8 mouse cellular contexts compared by ENCODE assay signal in genomic region chr15:98928598-98929240, GRCm38 (mm10). TPM values are rescaled to one million over a fixed set of nuclear protein-coding genes. Genes with fewer than 3 reads are reported as not detected.
A peak's percentile ranks its signal among the peaks of the same experiment; 100 is the strongest.
DNase-seq lines count a peak whose midpoint lies in the region; ATAC-seq and TF ChIP-seq lines count a peak whose summit lies in the region.

No protein-coding gene starts in this region.

- WGBS in forebrain, embryonic 15.5 days, result 13% methylated on average over 13 of the region's 13 CpGs
- 15% methylated on average over 13 of the region's 13 CpGs for WGBS in lung, adult 2 months
- 17% methylated on average over 13 of the region's 13 CpGs for WGBS in neural tube, embryonic 15.5 days

- no peak overlapping the region for H3K4me2 ChIP-seq in forebrain, embryonic 15.5 days (replicated peaks)
- H3K4me2 ChIP-seq in neural tube, embryonic 15.5 days, result peak overlapping the region; percentile 22; the same call in 1 of the 2 replicates

- 0 out of 2 replicates have a peak, but pooled peaks have one; percentile 49 for ATAC-seq in forebrain, embryonic 15.5 days (replicated peaks)
- peak; percentile 54 for ATAC-seq in neural tube, embryonic 15.5 days (ENCODE audit: low FRiP score)

- H3K36me3 ChIP-seq in forebrain, embryonic 15.5 days, result peaks cover 11% of the 10 kb centered on the region
- peaks cover 3% of the 10 kb centered on the region; the same call in 1 of the 2 replicates for H3K36me3 ChIP-seq in neural tube, embryonic 15.5 days

- H3K27me3 ChIP-seq in forebrain, embryonic 15.5 days, result no peaks in the 10 kb centered on the region
- no peaks in the 10 kb centered on the region for H3K27me3 ChIP-seq in neural tube, embryonic 15.5 days (replicated peaks)

- TF ChIP-seq POLR2A in lung, adult 2 months (IDR thresholded peaks at IDR 0.05; ENCODE audit: borderline replicate concordance, extremely low read depth, low read depth, low read length), result no peak

- no peak overlapping the region for H3K4me3 ChIP-seq in forebrain, embryonic 15.5 days
- no peak overlapping the region for H3K4me3 ChIP-seq in lung, adult 2 months (replicated peaks; ENCODE audit: extremely low read depth, low read depth, low read length)
- H3K4me3 ChIP-seq in neural tube, embryonic 15.5 days (replicated peaks), result no peak overlapping the region

- H3K4me1 ChIP-seq in forebrain, embryonic 15.5 days, result peaks cover 21% of the 10 kb centered on the region
- peaks cover 6% of the 10 kb centered on the region for H3K4me1 ChIP-seq in lung, adult 2 months (ENCODE audit: control insufficient read depth, insufficient read depth, low read length)
- peaks cover 25% of the 10 kb centered on the region for H3K4me1 ChIP-seq in neural tube, embryonic 15.5 days

- H3K9me3 ChIP-seq in forebrain, embryonic 15.5 days, result no peaks in the 10 kb centered on the region
- H3K9me3 ChIP-seq in neural tube, embryonic 15.5 days (replicated peaks), result no peaks in the 10 kb centered on the region

- intact Hi-C loops in heart, postnatal 25 days (cut with DNase I), result loop anchor here (1.0 to 2.0 kb wide), 2 partner anchors 36 to 51 kb away; no protein-coding TSS in a partner anchor

- DNase-seq in MN1 (ENCODE audit: low spot score), result peak; percentile 93
- peak; percentile 84 for DNase-seq in cerebellum, adult 11-12 months
- peak; percentile 42 for DNase-seq in heart, postnatal 25 days (ENCODE audit: low spot score)
- peak; percentile 79 to 87 for DNase-seq in kidney, postnatal 4 days
- peak; percentile 65 for DNase-seq in lung, adult 2 months
- peak; percentile 55 to 69 for DNase-seq in urinary bladder, postnatal 4 days (ENCODE audit: low spot score in 2 of 2)

- H3K9ac ChIP-seq in forebrain, embryonic 15.5 days (replicated peaks), result no peak overlapping the region
- peak overlapping the region; percentile 31; the same call in 1 of the 2 replicates for H3K9ac ChIP-seq in neural tube, embryonic 15.5 days (replicated peaks)

- TF ChIP-seq CTCF in lung, adult 2 months (IDR thresholded peaks at IDR 0.05; ENCODE audit: insufficient read depth, low read length), result peak; percentile 80

- H3K27ac ChIP-seq in forebrain, embryonic 15.5 days (replicated peaks), result no peak overlapping the region
- H3K27ac ChIP-seq in neural tube, embryonic 15.5 days (replicated peaks), result no peak overlapping the region

RNA-seq across cellular contexts. Expression of gene Tuba1b, which starts 5.6 kb away (rescaled TPM):
- polyA plus RNA-seq in forebrain, embryonic 15.5 days (2015; fragmentation: Nextera tagmentation; extraction: Ambion mirVana), result 1,138 and 1,204 TPM in 2 replicates
- 100 to 1,000 TPM; 163 to 175 TPM for total RNA-seq in heart, postnatal 25 days (2021)
- polyA plus RNA-seq in lung, adult 2 months (2012; rRNA removed), result 1,081 and 1,265 TPM in 2 replicates
- 1,446 and 1,534 TPM in 2 replicates for polyA plus RNA-seq in neural tube, embryonic 15.5 days (2015; fragmentation: Nextera tagmentation; extraction: Ambion mirVana)

RNA-seq across cellular contexts. Expression of gene Lmbr1l, which starts 10.7 kb away (rescaled TPM):
- 43.2 and 45.2 TPM in 2 replicates for polyA plus RNA-seq in forebrain, embryonic 15.5 days (2015; fragmentation: Nextera tagmentation; extraction: Ambion mirVana)
- total RNA-seq in heart, postnatal 25 days (2021), result 10 to 100 TPM; 11.5 to 13.4 TPM
- polyA plus RNA-seq in lung, adult 2 months (2012; rRNA removed), result 56.0 and 72.1 TPM in 2 replicates
- 27.9 and 28.6 TPM in 2 replicates for polyA plus RNA-seq in neural tube, embryonic 15.5 days (2015; fragmentation: Nextera tagmentation; extraction: Ambion mirVana)

RNA-seq across cellular contexts. Expression of gene Gm49450, which starts 24.6 kb away (rescaled TPM):
- not detected in 2 replicates for polyA plus RNA-seq in forebrain, embryonic 15.5 days (2015; fragmentation: Nextera tagmentation; extraction: Ambion mirVana)
- total RNA-seq in heart, postnatal 25 days (2021), result not detected
- 0.17 and 298 TPM in 2 replicates for polyA plus RNA-seq in lung, adult 2 months (2012; rRNA removed)
- not detected in 2 replicates for polyA plus RNA-seq in neural tube, embryonic 15.5 days (2015; fragmentation: Nextera tagmentation; extraction: Ambion mirVana)

RNA-seq across cellular contexts. Expression of gene Tuba1a, which starts 24.8 kb away (rescaled TPM):
- polyA plus RNA-seq in forebrain, embryonic 15.5 days (2015; fragmentation: Nextera tagmentation; extraction: Ambion mirVana), result 14,933 and 15,115 TPM in 2 replicates
- total RNA-seq in heart, postnatal 25 days (2021), result 100 to 1,000 TPM in 1 of 2 experiments, 10 to 100 TPM in 1; 99.4 to 105 TPM
- 617 and 959 TPM in 2 replicates for polyA plus RNA-seq in lung, adult 2 months (2012; rRNA removed)
- polyA plus RNA-seq in neural tube, embryonic 15.5 days (2015; fragmentation: Nextera tagmentation; extraction: Ambion mirVana), result 10,639 and 13,509 TPM in 2 replicates

RNA-seq across cellular contexts. Expression of gene Dhh, which starts 30.4 kb away (rescaled TPM):
- polyA plus RNA-seq in forebrain, embryonic 15.5 days (2015; fragmentation: Nextera tagmentation; extraction: Ambion mirVana), result 0.52 and 0.68 TPM in 2 replicates
- 1 to 10 TPM; 1.8 TPM for total RNA-seq in heart, postnatal 25 days (2021)
- polyA plus RNA-seq in lung, adult 2 months (2012; rRNA removed), result 2.5 and 2.8 TPM in 2 replicates
- polyA plus RNA-seq in neural tube, embryonic 15.5 days (2015; fragmentation: Nextera tagmentation; extraction: Ambion mirVana), result 2.5 and 3.2 TPM in 2 replicates

Comparison
In these comparisons a context has a peak if more than half of its experiments do, and no peak if none do; other contexts are left out.
1. DNase-seq: peak in every context shown above with its lines; median percentile 93 in MN1; 84 in cerebellum, adult 11-12 months; 83 in kidney, postnatal 4 days; 65 in lung, adult 2 months; 62 in urinary bladder, postnatal 4 days; 42 in heart, postnatal 25 days.